Mouse (Mus musculus): ENCODE measurements around the gene Dennd6b. TPM values are rescaled to one million over a fixed set of nuclear protein-coding genes. Genes with fewer than 3 reads are reported as not detected.

Dennd6b gene
- total RNA-seq, 1 experiment from 2014 or later = 9.1 TPM

- no peak for DNase-seq
These were observed 14.6 kb downstream of the Dennd6b start for GRCm38 (mm10) chr15:89181561-89182270.

GRCm38 (mm10) chr15:89180571-89181229, 15.6 kb downstream of the Dennd6b start, which contains the start of gene Plxnb2:
Plxnb2 (minus strand) TSS chr15:89180788.
- DNase-seq = peak; percentile 85

GRCm38 (mm10) chr15:89180081-89180541, 16.2 kb downstream of the Dennd6b start:
- no peak for DNase-seq

GRCm38 (mm10) chr15:89179630-89179964, 16.7 kb downstream of the Dennd6b start:
- DNase-seq = no peak

GRCm38 (mm10) chr15:89178954-89179629, 17.2 kb downstream of the Dennd6b start:
- peak; percentile 81 for DNase-seq

GRCm38 (mm10) chr15:89178260-89178860, 17.9 kb downstream of the Dennd6b start:
- DNase-seq = no peak

GRCm38 (mm10) chr15:89177576-89178259, 18.6 kb downstream of the Dennd6b start:
- DNase-seq = no peak

GRCm38 (mm10) chr15:89177121-89177520, 19.2 kb downstream of the Dennd6b start:
- DNase-seq = peak; percentile 90

GRCm38 (mm10) chr15:89175411-89176155, 20.7 kb downstream of the Dennd6b start:
- no peak for DNase-seq

GRCm38 (mm10) chr15:89174889-89175339, 21.4 kb downstream of the Dennd6b start:
- DNase-seq = no peak

- peak; percentile 68 for DNase-seq
These were observed 22.4 kb downstream of the Dennd6b start for GRCm38 (mm10) chr15:89173906-89174214.

GRCm38 (mm10) chr15:89173024-89173905, 23.0 kb downstream of the Dennd6b start:
- no peak for DNase-seq

- no peak for DNase-seq
These were observed 23.9 kb downstream of the Dennd6b start for GRCm38 (mm10) chr15:89172276-89172935.

- DNase-seq = no peak
These were observed 24.7 kb downstream of the Dennd6b start for GRCm38 (mm10) chr15:89171526-89172051.

- no peak for DNase-seq
These were observed 26.2 kb downstream of the Dennd6b start for GRCm38 (mm10) chr15:89170102-89170501.

GRCm38 (mm10) chr15:89169431-89169830, 26.9 kb downstream of the Dennd6b start:
- DNase-seq = peak; percentile 83

- no peak for DNase-seq
These were observed 27.4 kb downstream of the Dennd6b start for GRCm38 (mm10) chr15:89168922-89169321.

GRCm38 (mm10) chr15:89165478-89165877, 30.8 kb downstream of the Dennd6b start:
- DNase-seq = no peak

GRCm38 (mm10) chr15:89161397-89161796, 34.9 kb downstream of the Dennd6b start:
- no peak for DNase-seq

- DNase-seq = no peak
These were observed 37.8 kb downstream of the Dennd6b start for GRCm38 (mm10) chr15:89158516-89158915.
